Comparison of ENCODE assay signal across 11 mouse cellular contexts in the genomic region with DNA sequence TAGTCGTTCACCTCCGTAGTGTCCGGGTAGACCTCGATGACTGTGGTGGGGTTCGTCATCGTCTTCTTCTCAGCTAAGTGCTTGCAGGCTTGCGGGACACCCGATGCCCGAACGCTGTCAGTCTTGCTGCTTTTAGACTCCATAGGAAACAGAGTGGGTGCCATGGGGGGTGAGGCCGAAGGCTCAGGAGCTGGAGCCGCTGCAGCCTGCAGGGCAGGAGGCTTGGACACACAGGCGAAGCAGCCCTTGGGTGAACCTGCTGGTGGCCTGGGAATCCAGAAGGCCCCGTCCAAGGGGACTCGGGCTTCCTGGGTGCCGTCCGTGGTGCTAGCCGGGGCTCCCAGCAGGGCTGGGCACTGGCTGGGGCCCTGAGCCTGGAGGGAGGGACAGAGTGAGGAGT. TPM values are rescaled to one million over a fixed set of nuclear protein-coding genes. Genes with fewer than 3 reads are reported as not detected.
A peak's percentile ranks its signal among the peaks of the same experiment; 100 is the strongest.
DNase-seq lines count a peak whose midpoint lies in the region; ATAC-seq and TF ChIP-seq lines count a peak whose summit lies in the region.
"Had no signal": no experiment of that assay in that cellular context is flagged by ENCODE, and none has a peak within 500 bp of the region (broad histone marks: within the 10 kb centered on the region; RNA-seq: fewer than 3 reads in every experiment).

No protein-coding gene starts in this region.

- peaks cover 17% of the 10 kb centered on the region for H3K36me3 ChIP-seq in hindbrain, embryonic 13.5 days
- H3K36me3 ChIP-seq in hindbrain, embryonic 11.5 days (ENCODE audit: control insufficient read depth, insufficient read depth, low read length): no peaks in the 10 kb centered on the region; the same call in 1 of the 2 replicates
- peaks cover 6% of the 10 kb centered on the region for H3K36me3 ChIP-seq in spleen, adult 2 months (ENCODE audit: control insufficient read depth, insufficient read depth, low read length)

- no peak for TF ChIP-seq CTCF in spleen, adult 2 months (IDR thresholded peaks at IDR 0.05; ENCODE audit: extremely low read depth, insufficient read depth, insufficient read length, insufficient replicate concordance)
- TF ChIP-seq CTCF in olfactory bulb, adult 2 months (IDR thresholded peaks at IDR 0.05; ENCODE audit: insufficient read depth, low read depth, low read length): no peak

- H3K27me3 ChIP-seq in hindbrain, embryonic 13.5 days: peaks cover 66% of the 10 kb centered on the region
- peaks cover 30% of the 10 kb centered on the region for H3K27me3 ChIP-seq in hindbrain, embryonic 11.5 days (ENCODE audit: control insufficient read depth, insufficient read depth, low read length)
- H3K27me3 ChIP-seq in spleen, adult 2 months (ENCODE audit: control insufficient read depth, insufficient read depth, low read length): peaks cover 3% of the 10 kb centered on the region; the same call in 1 of the 2 replicates
- H3K27me3 ChIP-seq: Patski had no signal

- peak overlapping the region; percentile 44 for H3K4me3 ChIP-seq in hindbrain, embryonic 13.5 days
- no peak overlapping the region for H3K4me3 ChIP-seq in hindbrain, embryonic 11.5 days (ENCODE audit: low read depth, low read length)
- peak overlapping the region; percentile 58; the same call in 1 of the 2 replicates for H3K4me3 ChIP-seq in spleen, adult 2 months (ENCODE audit: extremely low read depth, insufficient read depth, insufficient read length)
- peak overlapping the region; percentile 59; the same call in 1 of the 2 replicates for H3K4me3 ChIP-seq in olfactory bulb, adult 2 months (ENCODE audit: insufficient read depth, low read depth, low read length)

- peak overlapping the region; percentile 68; the same call in 1 of the 2 replicates for H3K4me2 ChIP-seq in hindbrain, embryonic 13.5 days
- H3K4me2 ChIP-seq in hindbrain, embryonic 11.5 days (replicated peaks; ENCODE audit: low read depth, low read length): no peak overlapping the region

- H3K27ac ChIP-seq in hindbrain, embryonic 13.5 days: no peak overlapping the region
- no peak overlapping the region for H3K27ac ChIP-seq in hindbrain, embryonic 11.5 days (ENCODE audit: low read depth, low read length)
- H3K27ac ChIP-seq in spleen, adult 2 months (ENCODE audit: insufficient read depth, low read length): no peak overlapping the region
- H3K27ac ChIP-seq in olfactory bulb, adult 2 months (ENCODE audit: insufficient read depth, low read depth, low read length): no peak overlapping the region

- H3K4me1 ChIP-seq in hindbrain, embryonic 13.5 days (replicated peaks): peaks cover 18% of the 10 kb centered on the region
- H3K4me1 ChIP-seq in hindbrain, embryonic 11.5 days (replicated peaks; ENCODE audit: control insufficient read depth, insufficient read depth, low read length): no peaks in the 10 kb centered on the region
- H3K4me1 ChIP-seq in spleen, adult 2 months (ENCODE audit: control insufficient read depth, insufficient read depth, insufficient read length): peaks cover 4% of the 10 kb centered on the region; the same call in 1 of the 2 replicates
- peaks cover 52% of the 10 kb centered on the region for H3K4me1 ChIP-seq in olfactory bulb, adult 2 months (ENCODE audit: control insufficient read depth, insufficient read depth, low read length)

- no peak for TF ChIP-seq POLR2A in spleen, adult 2 months (IDR thresholded peaks at IDR 0.05; ENCODE audit: low read depth, low read length)
- TF ChIP-seq POLR2A in olfactory bulb, adult 2 months (IDR thresholded peaks at IDR 0.05; ENCODE audit: insufficient read depth, low read depth, low read length): no peak

- H3K9ac ChIP-seq in hindbrain, embryonic 13.5 days: 0 out of 2 replicates have a peak overlapping the region, but pooled peaks have one; percentile 68
- H3K9ac ChIP-seq in hindbrain, embryonic 11.5 days (ENCODE audit: low read depth, low read length): no peak overlapping the region

- DNase-seq in adrenal gland, adult (ENCODE audit: inconsistent age in 2 of 2, low spot score in 1 of 2): peak; percentile 26 to 38
- DNase-seq in adrenal gland, postnatal 4 days (ENCODE audit: low spot score in 2 of 2): no peak
- DNase-seq in hindbrain, embryonic 11.5 days (ENCODE audit: low spot score): no peak
- DNase-seq in spleen, adult 2 months (ENCODE audit: low read depth in 1 of 2, low spot score in 2 of 2): no peak
- no peak for DNase-seq in spleen, postnatal 36 days (ENCODE audit: low spot score in 2 of 2)
- DNase-seq in urinary bladder, postnatal 4 days (ENCODE audit: low spot score in 2 of 2): no peak

- no peaks in the 10 kb centered on the region for H3K9me3 ChIP-seq in hindbrain, embryonic 13.5 days
- no peaks in the 10 kb centered on the region for H3K9me3 ChIP-seq in hindbrain, embryonic 11.5 days (ENCODE audit: control insufficient read depth, low read length)

- no peak for ATAC-seq in hindbrain, embryonic 13.5 days (ENCODE audit: low FRiP score)
- ATAC-seq in hindbrain, embryonic 11.5 days (ENCODE audit: low FRiP score): no peak
- ATAC-seq: inflammation-experienced regulatory T-cells, adult 6 months; Patski had no signal

- 85% methylated on average over 18 of the region's 18 CpGs for WGBS in hindbrain, embryonic 13.5 days
- 87% methylated on average over 15 of the region's 18 CpGs for WGBS in hindbrain, embryonic 11.5 days
- WGBS in spleen, adult 2 months: 85% methylated on average over 18 of the region's 18 CpGs
- WGBS in olfactory bulb, adult 2 months: 86% methylated on average over 18 of the region's 18 CpGs

RNA-seq across cellular contexts. Expression of a gene that starts 2.6 kb away (rescaled TPM):
- 1 to 10 TPM; 5.1 to 6.2 TPM for total RNA-seq in adrenal gland, postnatal 4 days (2021)
- polyA plus RNA-seq in hindbrain, embryonic 13.5 days (2015; fragmentation: Nextera tagmentation; extraction: Ambion mirVana): 2.3 and 2.6 TPM in 2 replicates
- 0.39 and 0.47 TPM in 2 replicates for polyA plus RNA-seq in hindbrain, embryonic 11.5 days (2014; fragmentation: Nextera tagmentation; extraction: Ambion mirVana)
- 14.7 and 20.2 TPM in 2 replicates for polyA plus RNA-seq in spleen, adult 2 months (2012; rRNA removed)
- polyA plus RNA-seq in olfactory bulb, adult 2 months (2012; ENCODE audit: insufficient read depth, insufficient read length, low replicate concordance, missing spikeins): not detected in 2 replicates
- polyA plus RNA-seq: neural tube, embryonic 11.5 days had no signal

RNA-seq across cellular contexts. Expression of a gene that starts 11.5 kb away (rescaled TPM):
- 1 to 10 TPM in 1 of 2 experiments, under 1 TPM in 1; 0.48 to 4.3 TPM for total RNA-seq in adrenal gland, postnatal 4 days (2021)
- 0.36 TPM in 1 of 2 replicates, not detected in the other for polyA plus RNA-seq in hindbrain, embryonic 13.5 days (2015; fragmentation: Nextera tagmentation; extraction: Ambion mirVana)
- polyA plus RNA-seq in hindbrain, embryonic 11.5 days (2014; fragmentation: Nextera tagmentation; extraction: Ambion mirVana): not detected in 2 replicates
- 0.21 TPM in 1 of 2 replicates, not detected in the other for polyA plus RNA-seq in spleen, adult 2 months (2012; rRNA removed)
- polyA plus RNA-seq in olfactory bulb, adult 2 months (2012; ENCODE audit: insufficient read depth, insufficient read length, low replicate concordance, missing spikeins): not detected in 2 replicates
- polyA plus RNA-seq: neural tube, embryonic 11.5 days had no signal

RNA-seq across cellular contexts. Expression of a gene that starts 16.9 kb away (rescaled TPM):
- total RNA-seq in adrenal gland, postnatal 4 days (2021): 100 to 1,000 TPM; 536 to 544 TPM
- polyA plus RNA-seq in hindbrain, embryonic 13.5 days (2015; fragmentation: Nextera tagmentation; extraction: Ambion mirVana): 270 and 293 TPM in 2 replicates
- polyA plus RNA-seq in hindbrain, embryonic 11.5 days (2014; fragmentation: Nextera tagmentation; extraction: Ambion mirVana): 168 and 200 TPM in 2 replicates
- 359 and 461 TPM in 2 replicates for polyA plus RNA-seq in spleen, adult 2 months (2012; rRNA removed)
- 266 and 290 TPM in 2 replicates for polyA plus RNA-seq in olfactory bulb, adult 2 months (2012; ENCODE audit: insufficient read depth, insufficient read length, low replicate concordance, missing spikeins)

Comparison
In these comparisons a context has a peak if more than half of its experiments do, and no peak if none do; other contexts are left out.
1. DNase-seq: peak in adrenal gland, adult (2 of 2); none in adrenal gland, postnatal 4 days (0 of 2), hindbrain, embryonic 11.5 days (single experiment), spleen, adult 2 months (0 of 2), spleen, postnatal 36 days (0 of 2) and urinary bladder, postnatal 4 days (0 of 2).